Mouse (Mus musculus): ENCODE data around the gene Mdga2. TPM values are rescaled to one million over a fixed set of nuclear protein-coding genes. Genes with fewer than 3 reads are reported as not detected.

Mdga2 gene
- polyA plus RNA-seq, 1 experiment: 0.37 TPM

DNA sequence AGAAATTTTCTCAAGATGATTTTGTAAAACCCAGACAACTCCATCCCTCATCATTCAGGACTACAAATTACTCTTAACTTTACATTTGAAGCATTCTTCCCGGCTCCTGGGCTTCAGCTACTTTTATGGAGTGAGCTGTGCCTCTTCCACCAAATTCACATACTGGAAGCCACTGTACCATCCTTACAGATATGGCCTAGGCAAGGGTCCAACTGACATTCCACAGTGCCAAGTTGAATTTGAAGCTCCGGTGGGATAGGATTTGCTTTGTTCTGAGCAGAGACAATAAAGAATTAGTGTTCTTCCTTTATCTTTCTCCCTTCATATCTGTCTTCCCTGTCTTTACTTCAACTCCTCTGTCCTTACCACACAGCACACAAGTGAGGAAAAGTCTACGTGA is 118.2 kb downstream of the Mdga2 start:
- Histone ChIP-seq H3K4me3 (replicated peaks; ENCODE audit: control insufficient read depth, low read depth, low read length) (no peak overlapping the region), H3K4me1 (ENCODE audit: control insufficient read depth, insufficient read depth, low read length) (no peaks in the 10 kb centered on the region), H3K27ac (ENCODE audit: control insufficient read depth, insufficient read depth, low read depth, low read length, poor library complexity) (no peak overlapping the region)
- 74% methylated on average over 3 of the region's 3 CpGs for WGBS
- TF ChIP-seq POLR2A (IDR thresholded peaks at IDR 0.05; ENCODE audit: borderline replicate concordance, control insufficient read depth, low read depth, low read length): no peak
- no peak for TF ChIP-seq CTCF (IDR thresholded peaks at IDR 0.05; ENCODE audit: control insufficient read depth, insufficient read depth, low read length)

DNA sequence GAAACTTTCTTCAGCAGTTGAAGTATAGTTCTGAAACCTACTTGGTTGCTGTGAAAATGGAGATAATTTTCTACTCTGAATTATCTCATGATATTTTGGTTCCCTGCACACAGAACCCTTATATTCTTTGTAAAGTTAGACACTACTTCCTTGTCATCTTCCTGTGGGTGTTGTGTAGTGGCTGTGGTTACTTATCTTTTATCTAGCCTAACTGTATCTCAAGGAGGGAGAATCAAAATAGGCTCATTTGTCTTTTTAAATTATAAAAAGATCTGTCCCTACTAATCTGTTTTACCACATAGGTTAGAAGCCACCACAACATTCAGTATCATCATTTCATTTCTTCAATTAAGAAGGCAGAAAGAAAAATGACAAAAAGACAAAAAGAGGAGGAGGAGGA is 127.9 kb downstream of the Mdga2 start:
- Histone ChIP-seq H3K27ac (ENCODE audit: control insufficient read depth, insufficient read depth, low read depth, low read length, poor library complexity) (no peak overlapping the region), H3K4me3 (replicated peaks; ENCODE audit: control insufficient read depth, low read depth, low read length) (no peak overlapping the region), H3K4me1 (ENCODE audit: control insufficient read depth, insufficient read depth, low read length) (no peaks in the 10 kb centered on the region)
- no peak for TF ChIP-seq CTCF (IDR thresholded peaks at IDR 0.05; ENCODE audit: control insufficient read depth, insufficient read depth, low read length)

DNA sequence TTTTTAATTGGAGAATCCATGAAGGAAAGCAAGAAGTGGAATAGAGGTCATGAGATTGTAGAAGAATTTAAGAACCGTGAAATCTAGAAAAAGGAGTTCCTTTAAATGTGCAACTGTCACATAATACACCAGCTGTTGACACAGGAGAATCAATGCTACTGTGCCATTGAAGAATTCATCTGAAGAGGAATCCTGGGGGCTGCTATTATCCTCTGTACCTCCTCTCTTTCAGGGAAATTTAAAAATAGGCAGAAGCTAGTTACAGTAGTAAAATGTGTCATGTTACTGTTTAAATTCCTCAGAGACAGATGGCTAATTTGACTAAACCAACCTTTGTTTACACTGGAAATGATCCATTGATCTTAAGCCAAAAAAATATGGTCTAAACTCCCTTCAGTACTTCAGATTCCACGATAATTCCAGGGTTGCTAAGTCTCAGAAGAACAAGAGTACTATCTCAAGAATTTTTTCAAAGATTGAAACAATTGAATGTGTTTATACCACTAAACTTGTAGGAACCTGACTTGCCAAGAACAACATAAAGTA is 131.9 kb downstream of the Mdga2 start:
- WGBS: 50% methylated on average over 2 of the region's 2 CpGs
- Histone ChIP-seq H3K4me1 (ENCODE audit: control insufficient read depth, insufficient read depth, low read length) (no peaks in the 10 kb centered on the region), H3K4me3 (replicated peaks; ENCODE audit: control insufficient read depth, low read depth, low read length) (no peak overlapping the region), H3K27ac (ENCODE audit: control insufficient read depth, insufficient read depth, low read depth, low read length, poor library complexity) (no peak overlapping the region)
- TF ChIP-seq CTCF (IDR thresholded peaks at IDR 0.05; ENCODE audit: control insufficient read depth, insufficient read depth, low read length) (no peak), POLR2A (IDR thresholded peaks at IDR 0.05; ENCODE audit: borderline replicate concordance, control insufficient read depth, low read depth, low read length) (no peak)

GRCm38 (mm10) chr12:67059136-67060014 is 163.0 kb downstream of the Mdga2 start:
- H3K4me3 ChIP-seq (replicated peaks; ENCODE audit: control insufficient read depth, low read depth, low read length): no peak overlapping the region
- H3K4me1 ChIP-seq (ENCODE audit: control insufficient read depth, insufficient read depth, low read length): no peaks in the 10 kb centered on the region
- H3K27ac ChIP-seq (ENCODE audit: control insufficient read depth, insufficient read depth, low read depth, low read length, poor library complexity): no peak overlapping the region
- WGBS: 48% methylated on average over 19 of the region's 19 CpGs
- no peak; the same call in 1 of the 2 replicates for TF ChIP-seq POLR2A (IDR thresholded peaks at IDR 0.05; ENCODE audit: borderline replicate concordance, control insufficient read depth, low read depth, low read length)
- TF ChIP-seq CTCF (IDR thresholded peaks at IDR 0.05; ENCODE audit: control insufficient read depth, insufficient read depth, low read length): no peak

GRCm38 (mm10) chr12:67056621-67057020 is 165.7 kb downstream of the Mdga2 start:
- no peak overlapping the region for H3K27ac ChIP-seq (ENCODE audit: control insufficient read depth, insufficient read depth, low read depth, low read length, poor library complexity)
- WGBS: 84% methylated on average over 3 of the region's 3 CpGs
- no peaks in the 10 kb centered on the region for H3K4me1 ChIP-seq (ENCODE audit: control insufficient read depth, insufficient read depth, low read length)
- TF ChIP-seq POLR2A (IDR thresholded peaks at IDR 0.05; ENCODE audit: borderline replicate concordance, control insufficient read depth, low read depth, low read length): no peak
- no peak for TF ChIP-seq CTCF (IDR thresholded peaks at IDR 0.05; ENCODE audit: control insufficient read depth, insufficient read depth, low read length)
- H3K4me3 ChIP-seq (replicated peaks; ENCODE audit: control insufficient read depth, low read depth, low read length): no peak overlapping the region

- 75% methylated on average over 8 of the region's 8 CpGs for WGBS
- H3K27ac ChIP-seq (ENCODE audit: control insufficient read depth, insufficient read depth, low read depth, low read length, poor library complexity): no peak overlapping the region
These were observed 177.1 kb downstream of the Mdga2 start for GRCm38 (mm10) chr12:67045099-67045750.

GRCm38 (mm10) chr12:67041865-67042264 is 180.5 kb downstream of the Mdga2 start:
- Histone ChIP-seq H3K4me1 (ENCODE audit: control insufficient read depth, insufficient read depth, low read length) (no peaks in the 10 kb centered on the region), H3K4me3 (replicated peaks; ENCODE audit: control insufficient read depth, low read depth, low read length) (no peak overlapping the region), H3K27ac (ENCODE audit: control insufficient read depth, insufficient read depth, low read depth, low read length, poor library complexity) (no peak overlapping the region)
- 71% methylated on average over 4 of the region's 4 CpGs for WGBS
- TF ChIP-seq CTCF (IDR thresholded peaks at IDR 0.05; ENCODE audit: control insufficient read depth, insufficient read depth, low read length): no peak
- TF ChIP-seq POLR2A (IDR thresholded peaks at IDR 0.05; ENCODE audit: borderline replicate concordance, control insufficient read depth, low read depth, low read length): no peak

More at GRCm38 (mm10) chr12:67045099-67045750, 177.1 kb downstream of the Mdga2 start:
- TF ChIP-seq POLR2A (IDR thresholded peaks at IDR 0.05; ENCODE audit: borderline replicate concordance, control insufficient read depth, low read depth, low read length) (no peak), CTCF (IDR thresholded peaks at IDR 0.05; ENCODE audit: control insufficient read depth, insufficient read depth, low read length) (no peak)
- Histone ChIP-seq H3K4me3 (replicated peaks; ENCODE audit: control insufficient read depth, low read depth, low read length) (no peak overlapping the region), H3K4me1 (ENCODE audit: control insufficient read depth, insufficient read depth, low read length) (no peaks in the 10 kb centered on the region)

GRCm38 (mm10) chr12:67035509-67036261 is 186.7 kb downstream of the Mdga2 start:
- H3K27ac ChIP-seq (ENCODE audit: control insufficient read depth, insufficient read depth, low read depth, low read length, poor library complexity): no peak overlapping the region
- H3K4me3 ChIP-seq (replicated peaks; ENCODE audit: control insufficient read depth, low read depth, low read length): no peak overlapping the region
- no peaks in the 10 kb centered on the region for H3K4me1 ChIP-seq (ENCODE audit: control insufficient read depth, insufficient read depth, low read length)
- WGBS: 80% methylated on average over 15 of the region's 15 CpGs
- no peak for TF ChIP-seq CTCF (IDR thresholded peaks at IDR 0.05; ENCODE audit: control insufficient read depth, insufficient read depth, low read length)
- no peak for TF ChIP-seq POLR2A (IDR thresholded peaks at IDR 0.05; ENCODE audit: borderline replicate concordance, control insufficient read depth, low read depth, low read length)

Measured in bone marrow, adult 2 months (tissue).